Mouse (Mus musculus) liver, adult 2 months (tissue): Measurements from ENCODE around the gene Ret. TPM values are rescaled to one million over a fixed set of nuclear protein-coding genes. Genes with fewer than 3 reads are reported as not detected.

Experiments used
- DNase-seq: peaks from one replicate; pipeline ENCODE4 v3.0.0-alpha.2; 2011; ENCODE audit warnings: low read depth, low spot score; ENCODE audit errors: extremely low read depth
- H3K27ac ChIP-seq: fragments of 200-500 bp; replicated peaks from 2 replicates; pipeline ENCODE4 v1.5.1; 2012; ENCODE audit warnings: low read depth, mild to moderate bottlenecking, control low read depth, inconsistent platforms, low read length; ENCODE audit not compliant: insufficient read depth
- H3K27me3 ChIP-seq: fragments of 200-500 bp; 2 replicates; pipeline ENCODE4 v1.6.1; 2012; ENCODE audit warnings: mild to moderate bottlenecking, moderate library complexity, low read length, inconsistent platforms; ENCODE audit not compliant: control insufficient read depth, insufficient read depth
- H3K36me3 ChIP-seq: fragments of 200-500 bp; 2 replicates; pipeline ENCODE4 v1.6.1; 2012; ENCODE audit warnings: low read length, inconsistent platforms; ENCODE audit not compliant: control insufficient read depth, insufficient read depth
- H3K4me1 ChIP-seq: fragments of 200-500 bp; 2 replicates; pipeline ENCODE4 v1.6.1; 2011; ENCODE audit warnings: low read length; ENCODE audit not compliant: control insufficient read depth, insufficient read depth
- H3K4me3 ChIP-seq: fragments of 200-500 bp; 2 replicates; pipeline ENCODE4 v1.5.1; 2011; ENCODE audit warnings: low read depth, mild to moderate bottlenecking, control low read depth, low read length, moderate library complexity; ENCODE audit not compliant: insufficient read depth
- H3K79me2 ChIP-seq: fragments of 200-500 bp; 2 replicates; pipeline ENCODE4 v1.6.1; 2012; ENCODE audit warnings: inconsistent platforms, mild to moderate bottlenecking, low read length, moderate library complexity; ENCODE audit not compliant: control insufficient read depth, insufficient read depth
- H3K9ac ChIP-seq: fragments of 200-500 bp; 2 replicates; pipeline ENCODE4 v1.6.1; 2012; ENCODE audit warnings: low read depth, mild to moderate bottlenecking, control low read depth, inconsistent platforms, low read length
- CTCF ChIP-seq: fragments of 200-500 bp; IDR thresholded peaks from 2 replicates; pipeline ENCODE4 v1.5.1; 2011; ENCODE audit warnings: low read depth, low read length, control low read depth
- POLR2A ChIP-seq: fragments of 200-500 bp; IDR thresholded peaks from 2 replicates; pipeline ENCODE4 v1.6.1; 2011; ENCODE audit warnings: low read length, control low read depth; ENCODE audit not compliant: insufficient read depth; ENCODE audit errors: extremely low read depth
- WGBS: fragments of 180-500 bp; shearing (Covaris S2); methylation state at CpG from one replicate; pipeline ENCODE4 v1.1.7; 2018; 5-methylcytosine and 5-hydroxymethylcytosine counted together
- polyA plus RNA-seq: library from polyadenylated mRNA; depleted of rRNA; stranded (reverse); fragments of >200 nt; gene quantifications from 2 replicates; pipeline ENCODE4 v1.2.3, GENCODE M21; 2012; rRNA removed
- total RNA-seq: library from RNA; depleted of rRNA; stranded (reverse); fragments of >200 nt; gene quantifications from 2 replicates; pipeline ENCODE4 v1.2.3, GENCODE M21; 2014; rRNA removed

Ret gene
- total and polyA plus RNA-seq, 2 experiments, result 0.02 TPM; not detected in 1

DNA sequence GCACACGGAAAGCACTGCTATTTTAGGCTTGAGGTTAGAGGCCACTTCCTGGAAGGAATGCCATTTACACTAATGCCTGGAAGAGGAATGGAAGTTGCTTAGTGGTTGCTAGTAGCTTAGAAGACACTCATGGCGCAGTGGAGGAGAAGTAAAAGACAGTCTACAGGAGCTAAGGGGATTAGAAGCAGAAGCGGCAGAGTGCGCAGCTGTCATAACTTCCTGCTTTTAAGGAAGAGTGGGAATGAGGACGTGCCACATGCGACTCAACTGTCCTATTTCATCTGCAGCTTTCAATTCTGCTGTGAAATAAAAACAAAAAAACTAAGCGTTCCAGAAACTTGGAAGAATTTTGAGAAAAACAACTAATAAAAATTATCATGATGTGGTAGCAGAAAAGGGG is 70.3 kb downstream of the Ret start:
- H3K36me3 ChIP-seq, result peaks cover 26% of the 10 kb centered on the region
- H3K4me1 ChIP-seq, result peaks cover 1% of the 10 kb centered on the region; the same call in 1 of the 2 replicates
- no peak overlapping the region for H3K4me3 ChIP-seq
- TF ChIP-seq POLR2A (no peak), CTCF (no peak)
- no peaks in the 10 kb centered on the region for H3K27me3 ChIP-seq
- no peak overlapping the region for H3K9ac ChIP-seq
- H3K79me2 ChIP-seq, result peaks cover 3% of the 10 kb centered on the region; the same call in 1 of the 2 replicates
- 81% methylated on average over 7 of the region's 7 CpGs for WGBS
- DNase-seq, result peak; percentile 15
- H3K27ac ChIP-seq, result no peak overlapping the region

DNA sequence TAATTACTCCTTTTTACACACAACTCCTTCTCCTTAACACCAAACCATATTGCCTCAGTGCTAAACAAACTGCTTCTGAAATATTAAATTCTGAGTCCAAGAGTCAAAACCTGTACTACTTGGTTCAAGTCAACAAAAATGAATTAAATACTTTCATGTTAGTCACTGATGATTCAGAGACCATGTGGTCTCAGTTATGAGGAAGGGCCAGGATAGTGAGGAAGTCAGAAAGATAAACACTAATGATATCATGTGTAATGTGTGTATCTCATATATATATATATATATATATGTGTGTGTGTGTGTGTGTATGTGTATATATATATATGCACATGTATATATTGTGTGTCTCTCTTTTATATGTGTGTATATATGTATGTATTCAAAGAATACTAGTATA is 70.9 kb downstream of the Ret start:
- no peak for TF ChIP-seq CTCF
- TF ChIP-seq POLR2A, result no peak
- H3K27me3 ChIP-seq, result no peaks in the 10 kb centered on the region
- H3K36me3 ChIP-seq, result peaks cover 26% of the 10 kb centered on the region
- H3K79me2 ChIP-seq, result no peaks in the 10 kb centered on the region
- no peak overlapping the region for H3K27ac ChIP-seq
- no peak overlapping the region for H3K9ac ChIP-seq
- H3K4me1 ChIP-seq, result peaks cover 1% of the 10 kb centered on the region; the same call in 1 of the 2 replicates
- no peak overlapping the region for H3K4me3 ChIP-seq
- DNase-seq, result no peak

GRCm38 (mm10) chr6:118122767-118123166 is 74.8 kb downstream of the Ret start:
- no peaks in the 10 kb centered on the region for H3K79me2 ChIP-seq
- TF ChIP-seq POLR2A, result no peak
- no peak for TF ChIP-seq CTCF
- H3K36me3 ChIP-seq, result peaks cover 30% of the 10 kb centered on the region
- DNase-seq, result no peak
- no peaks in the 10 kb centered on the region for H3K27me3 ChIP-seq
- no peak overlapping the region for H3K9ac ChIP-seq
- WGBS, result 97% methylated on average over 1 of the region's 1 CpGs
- no peak overlapping the region for H3K4me3 ChIP-seq
- no peak overlapping the region for H3K27ac ChIP-seq
- H3K4me1 ChIP-seq, result peaks cover under 1% of the 10 kb centered on the region; the same call in 1 of the 2 replicates

GRCm38 (mm10) chr6:118111810-118112209 is 85.7 kb downstream of the Ret start:
- TF ChIP-seq POLR2A, result no peak
- no peak for TF ChIP-seq CTCF
- H3K4me1 ChIP-seq, result no peaks in the 10 kb centered on the region
- H3K79me2 ChIP-seq, result no peaks in the 10 kb centered on the region
- no peak overlapping the region for H3K9ac ChIP-seq
- DNase-seq, result no peak
- no peak overlapping the region for H3K27ac ChIP-seq
- H3K4me3 ChIP-seq, result no peak overlapping the region
- no peaks in the 10 kb centered on the region for H3K27me3 ChIP-seq
- 88% methylated on average over 1 of the region's 1 CpGs for WGBS
- H3K36me3 ChIP-seq, result peaks cover 17% of the 10 kb centered on the region

Other genes starting within 250 kb of the Ret start
- gene Rasgef1a, start 186.3 kb downstream of the Ret start, total RNA-seq, result 0.07 TPM in 1 of 2 replicates, not detected in the other
- gene Rasgef1a, start 186.3 kb downstream of the Ret start, polyA plus RNA-seq, result 0.06 TPM in 1 of 2 replicates, not detected in the other
- gene Csgalnact2, start 58.6 kb downstream of the Ret start, total RNA-seq, result 8.1 and 8.7 TPM in 2 replicates
- 1.1 and 1.2 TPM in 2 replicates for gene Csgalnact2, start 58.6 kb downstream of the Ret start, polyA plus RNA-seq
- gene Bms1, start 221.8 kb upstream of the Ret start, total RNA-seq, result 8.9 and 11.1 TPM in 2 replicates
- 2.0 and 2.5 TPM in 2 replicates for gene Bms1, start 221.8 kb upstream of the Ret start, polyA plus RNA-seq